Mouse (Mus musculus) layer of hippocampus, adult 18-20 months (tissue): ENCODE results near the gene Mast3. TPM values are rescaled to one million over a fixed set of nuclear protein-coding genes. Genes with fewer than 3 reads are reported as not detected.
A peak's percentile ranks its signal among the peaks of the same experiment; 100 is the strongest.

ENCODE experiments used
- DNase-seq, 2 experiments: peaks; one replicate each; pipeline ENCODE4 v3.0.0; 2022; ENCODE audit warnings: low spot score in 2 of 2
- total RNA-seq, 2 experiments: library from RNA; stranded (reverse); gene quantifications; 2 replicates each; pipeline ENCODE4 v1.2.3; 2021

Mast3 gene
- total RNA-seq, 2 experiments from 2014 or later = 439 to 476 TPM

GRCm38 (mm10) chr8:70762118-70762517 lies 42.7 kb downstream of the Mast3 start:
- DNase-seq = no peak

DNA sequence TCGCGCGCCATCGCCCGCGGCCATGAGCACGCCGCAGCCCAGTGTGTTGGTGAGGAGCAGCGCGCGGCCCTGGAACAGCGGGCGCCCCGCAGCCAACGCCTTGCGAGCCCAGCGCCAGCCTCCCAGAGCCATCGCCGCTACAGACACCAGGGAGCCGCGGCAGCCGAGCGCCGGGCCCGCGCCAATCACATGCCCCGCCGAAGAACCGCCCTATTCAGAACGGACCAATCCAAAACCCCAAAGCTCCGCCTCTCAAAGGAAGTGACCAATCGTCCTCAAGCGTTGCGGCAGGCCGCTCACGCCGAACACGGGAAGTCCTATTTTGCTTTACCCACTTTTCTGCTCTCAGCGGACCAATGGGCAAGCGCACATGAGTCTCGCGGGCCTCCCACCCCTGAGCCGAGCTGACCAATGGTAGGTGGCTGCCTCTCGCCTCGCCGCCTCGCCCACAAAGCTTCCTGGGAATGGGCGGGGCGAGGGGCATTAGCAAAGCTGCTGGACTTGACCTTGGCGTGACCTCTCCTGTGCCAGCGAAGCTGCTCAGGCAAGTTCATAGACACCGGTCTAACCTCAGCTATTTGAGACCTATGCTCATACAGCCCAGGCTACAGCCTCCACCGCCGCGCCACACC lies 44.0 kb downstream of the Mast3 start, which contains the start of gene Mpv17l2:
Gene Mpv17l2, minus strand, starts transcription at position 172 of the 632 bp plus-strand sequence.
- peak; percentile 97 to 98 for DNase-seq

GRCm38 (mm10) chr8:70760350-70760749 lies 44.5 kb downstream of the Mast3 start:
- no peak for DNase-seq

GRCm38 (mm10) chr8:70758616-70759561 lies 46.0 kb downstream of the Mast3 start:
- no peak for DNase-seq

GRCm38 (mm10) chr8:70758308-70758615 lies 46.6 kb downstream of the Mast3 start:
- DNase-seq = no peak

DNA sequence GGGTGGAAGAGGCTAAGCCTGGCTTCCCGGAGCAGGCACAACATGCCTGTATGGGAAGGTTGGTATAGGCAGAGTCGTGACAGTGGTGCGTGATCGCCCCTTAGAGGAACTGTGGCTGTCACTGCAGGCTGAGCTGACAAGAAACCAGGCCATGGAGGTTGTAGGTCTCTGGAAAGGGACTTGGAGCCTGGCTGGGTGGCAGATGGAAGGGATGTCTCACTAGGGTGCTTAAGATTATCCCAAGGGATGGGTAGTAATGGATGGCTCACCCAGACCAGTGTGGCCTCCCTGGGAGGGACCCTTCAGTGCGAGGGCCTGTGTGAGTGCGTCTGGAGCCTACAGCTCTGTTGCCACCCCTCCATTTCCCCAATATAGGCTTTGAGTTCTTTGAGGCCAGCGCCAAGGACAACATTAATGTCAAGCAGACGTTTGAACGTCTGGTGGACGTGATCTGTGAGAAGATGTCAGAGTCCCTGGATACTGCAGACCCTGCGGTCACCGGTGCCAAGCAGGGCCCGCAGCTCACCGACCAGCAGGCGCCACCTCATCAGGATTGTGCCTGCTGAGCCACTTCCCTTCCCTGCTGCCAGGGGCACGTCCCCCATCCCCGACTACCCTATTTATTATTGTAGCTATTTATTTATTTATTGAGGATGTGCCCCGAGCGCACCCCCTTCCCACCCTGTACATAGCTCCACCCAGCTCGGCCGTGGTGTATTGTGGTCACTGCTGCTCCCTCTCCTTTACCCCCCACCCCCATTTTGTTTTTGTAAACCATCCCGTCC lies 47.1 kb downstream of the Mast3 start:
- no peak for DNase-seq

DNA sequence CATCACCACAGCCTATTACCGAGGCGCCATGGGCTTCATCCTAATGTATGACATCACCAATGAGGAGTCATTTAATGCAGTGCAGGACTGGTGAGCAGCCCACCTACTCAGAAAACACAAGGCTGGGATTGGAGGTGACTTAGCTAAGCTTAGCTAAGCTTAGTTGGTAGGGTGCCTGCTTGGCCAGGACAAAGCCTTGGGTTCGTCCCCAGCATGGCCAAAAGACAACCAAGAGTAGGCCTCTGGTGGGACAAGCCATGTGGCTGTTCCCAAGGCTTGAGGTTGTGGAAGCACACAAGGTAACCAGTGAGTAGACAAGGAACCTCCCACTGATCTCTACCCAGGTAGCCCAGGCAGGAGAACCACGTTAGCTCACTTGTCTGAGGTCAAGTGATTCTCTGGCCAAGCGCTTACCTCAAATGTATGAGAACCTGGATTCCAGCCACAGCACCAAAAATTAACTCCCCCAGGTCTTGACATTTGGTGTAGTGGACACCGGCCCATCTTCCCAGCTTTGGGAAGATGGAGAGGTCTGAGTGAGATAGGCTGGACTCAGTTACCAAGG lies 48.3 kb downstream of the Mast3 start:
- DNase-seq = peak; percentile 1 to 8

DNA sequence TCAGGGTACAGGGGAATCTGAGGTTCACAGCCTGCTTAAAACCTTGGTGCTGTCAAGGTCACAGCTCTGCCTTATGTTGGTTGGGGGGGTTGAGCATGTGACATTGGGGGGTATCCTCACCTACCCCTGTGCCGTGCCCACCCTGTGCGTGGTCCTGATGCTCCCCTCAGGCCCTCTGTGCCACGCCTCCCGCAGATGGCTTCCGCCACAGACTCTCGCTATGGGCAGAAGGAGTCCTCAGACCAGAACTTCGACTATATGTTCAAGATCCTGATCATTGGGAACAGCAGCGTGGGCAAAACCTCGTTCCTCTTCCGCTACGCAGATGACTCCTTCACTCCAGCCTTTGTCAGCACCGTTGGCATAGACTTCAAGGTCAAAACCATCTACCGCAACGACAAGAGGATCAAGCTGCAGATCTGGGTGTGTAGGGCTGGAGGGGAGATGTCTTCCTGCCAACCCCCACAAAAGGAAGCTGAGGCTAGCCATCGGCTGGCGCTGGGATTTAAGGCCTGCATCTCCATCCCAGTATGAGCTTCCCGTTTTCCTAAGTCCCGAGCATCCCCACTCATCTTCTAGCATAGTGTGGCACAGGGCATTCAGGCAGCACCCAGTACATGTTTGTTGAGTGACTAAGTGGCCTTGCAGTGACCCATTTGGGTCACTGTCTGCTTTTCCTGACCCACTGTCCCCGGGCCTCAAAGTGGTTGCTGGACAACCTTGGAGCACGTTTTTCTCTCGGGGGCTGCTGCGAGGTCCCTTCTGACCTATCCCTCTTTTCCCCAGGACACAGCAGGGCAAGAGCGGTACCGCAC lies 49.0 kb downstream of the Mast3 start:
- DNase-seq = peak; percentile 9 to 22

DNA sequence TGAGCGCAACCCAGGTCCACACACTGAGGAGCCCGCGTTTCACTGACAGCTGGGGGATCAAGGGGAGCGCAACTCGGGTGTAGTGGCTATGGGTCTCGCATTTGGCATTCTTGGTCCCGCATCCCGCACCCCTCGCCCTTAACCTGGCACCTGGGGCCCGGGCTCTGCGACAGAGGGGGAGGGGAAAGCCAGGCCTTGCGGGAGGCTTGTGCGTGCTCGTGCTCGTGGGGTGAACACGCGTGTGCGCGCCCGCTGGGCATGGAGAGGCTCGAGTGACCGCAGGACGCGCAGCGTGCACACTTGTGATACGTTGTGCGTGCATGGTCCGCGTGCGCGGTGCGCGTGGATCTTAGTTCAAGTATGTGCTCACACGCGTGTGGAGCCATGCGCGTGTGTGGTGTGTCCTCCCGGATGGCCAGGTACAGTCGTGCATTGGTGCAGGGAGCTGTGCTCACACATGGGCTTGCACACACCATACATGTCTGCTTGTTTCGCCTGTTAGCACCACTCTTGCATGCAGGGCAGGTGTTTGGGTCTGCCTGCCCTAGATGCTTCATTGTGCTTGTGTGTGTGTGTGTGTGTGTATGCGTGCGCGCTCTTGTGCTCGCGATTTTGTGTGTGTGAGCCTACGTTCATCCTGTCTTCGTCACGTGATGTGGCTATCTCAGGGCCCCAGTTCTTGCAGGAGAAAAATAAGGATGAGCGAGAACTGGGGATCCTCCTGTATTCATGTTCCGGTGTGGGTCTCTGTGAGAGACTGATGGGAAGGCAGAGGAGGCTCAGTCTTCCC lies 49.8 kb downstream of the Mast3 start:
- DNase-seq = peak; percentile 70 to 82

- DNase-seq = peak; percentile 97 to 99
Measured at GRCm38 (mm10) chr8:70754043-70754870, 50.6 kb downstream of the Mast3 start, which contains the start of gene Rab3a. Rab3a (plus strand) TSS chr8:70754679.

DNA sequence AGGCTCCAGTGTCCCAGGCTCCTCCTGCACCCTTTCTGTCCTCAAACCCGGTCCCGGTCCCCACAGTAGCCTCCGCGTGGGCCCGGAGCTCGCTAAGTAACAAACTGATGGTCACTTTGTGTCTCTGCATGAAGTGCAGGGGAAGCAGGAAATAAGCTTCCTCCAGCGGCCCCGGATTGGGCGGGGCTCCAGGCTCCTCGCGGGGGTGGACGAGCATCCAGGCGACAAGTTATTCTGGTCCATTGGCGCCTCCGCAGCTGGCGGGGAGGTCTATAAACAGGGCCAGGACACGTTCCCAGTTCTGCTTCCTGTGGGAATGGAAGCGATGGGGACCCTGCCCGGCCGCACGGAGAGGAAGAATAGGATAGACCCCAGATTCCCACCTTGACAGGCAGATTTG lies 51.7 kb downstream of the Mast3 start:
- peak in 1 of 2 experiments; percentile 71 for DNase-seq

- peak; percentile 51 to 88 for DNase-seq
Measured at GRCm38 (mm10) chr8:70752000-70752764, 52.7 kb downstream of the Mast3 start.

- DNase-seq = peak in 1 of 2 experiments; percentile 1
Measured at GRCm38 (mm10) chr8:70750128-70750680, 54.6 kb downstream of the Mast3 start.

- no peak for DNase-seq
Measured at GRCm38 (mm10) chr8:70749097-70749674, 55.7 kb downstream of the Mast3 start.

DNA sequence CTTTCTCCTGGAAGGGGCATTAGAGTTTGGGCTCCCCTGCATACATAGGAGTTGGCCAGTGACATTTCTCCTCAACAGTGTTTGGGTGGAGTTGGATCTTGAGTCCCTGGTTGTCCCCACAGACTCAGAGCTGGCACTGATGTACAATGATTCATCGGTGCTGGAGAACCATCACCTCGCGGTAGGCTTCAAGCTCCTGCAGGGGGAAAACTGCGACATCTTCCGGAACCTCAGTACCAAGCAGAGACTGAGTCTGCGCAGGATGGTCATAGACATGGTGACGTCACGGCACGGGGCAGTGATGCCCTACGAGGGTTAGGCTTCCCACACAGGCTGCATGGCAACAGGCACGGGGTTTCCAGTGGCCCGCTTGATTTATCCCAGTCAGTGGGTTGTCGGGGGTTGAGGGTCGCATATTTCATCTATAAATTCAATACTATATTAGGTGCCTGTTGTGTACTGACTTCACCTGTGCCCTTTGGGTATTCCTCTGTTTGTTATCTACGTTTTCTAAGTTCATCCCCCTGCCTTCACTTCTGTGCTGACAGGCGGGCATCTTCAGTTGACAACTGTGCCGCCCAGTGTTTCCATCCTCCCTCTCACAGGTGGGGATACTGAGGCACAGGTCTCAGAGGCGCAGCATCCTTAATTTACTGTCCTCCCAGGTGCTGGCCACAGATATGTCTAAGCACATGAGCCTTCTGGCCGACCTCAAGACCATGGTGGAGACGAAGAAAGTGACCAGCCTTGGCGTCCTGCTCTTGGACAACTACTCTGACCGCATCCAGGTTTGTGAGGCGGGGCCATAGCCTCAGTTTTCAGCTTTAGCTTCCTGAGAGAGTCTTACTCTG lies 56.4 kb downstream of the Mast3 start:
- no peak for DNase-seq

DNA sequence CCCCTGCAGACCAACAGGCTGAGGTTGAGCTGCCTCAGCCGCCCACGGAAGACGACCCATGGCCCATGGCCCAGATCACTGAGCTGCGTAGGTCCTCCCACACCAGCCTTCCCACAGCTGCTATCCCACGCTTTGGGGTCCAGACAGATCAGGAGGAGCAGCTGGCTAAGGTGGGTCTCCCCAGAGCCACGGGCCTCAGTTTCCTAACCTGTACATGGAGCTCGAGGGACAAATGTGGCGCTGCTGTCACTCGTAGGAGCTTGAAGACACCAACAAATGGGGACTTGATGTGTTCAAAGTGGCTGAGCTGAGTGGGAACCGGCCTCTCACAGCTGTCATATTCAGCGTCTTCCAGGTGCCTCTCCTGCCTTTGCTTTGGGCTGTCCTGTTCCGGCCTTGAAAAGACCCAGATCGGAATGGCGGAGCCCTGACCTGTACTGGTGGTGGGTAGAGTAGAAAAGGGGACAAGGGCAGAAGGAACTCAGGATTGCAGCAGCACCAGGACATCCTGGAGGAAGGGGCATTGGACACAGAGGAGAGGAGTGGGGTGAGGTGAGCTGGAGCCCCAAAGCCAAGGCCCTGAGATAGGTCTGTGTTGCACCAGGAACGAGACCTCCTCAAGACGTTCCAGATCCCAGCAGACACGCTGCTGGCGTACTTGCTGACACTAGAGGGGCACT lies 57.5 kb downstream of the Mast3 start:
- DNase-seq = no peak
